Mouse (Mus musculus): Measurements from ENCODE around the gene Jak3. TPM values are rescaled to one million over a fixed set of nuclear protein-coding genes. Genes with fewer than 3 reads are reported as not detected.
"Not testable (repeated sequence)": the region's sequence is repeated elsewhere in the genome, so short reads cannot be mapped to it uniquely, and the experiment has no call there.

Gene Jak3
- polyA plus RNA-seq, 1 experiment from 2014 or later, result 3.3 TPM

GRCm38 (mm10) chr8:71728826-71729620 is 52.9 kb downstream of the Jak3 start:
- Histone ChIP-seq H3K27me3 (peaks cover 21% of the 10 kb centered on the region), H3K27ac (replicated peaks) (peak overlapping the region; percentile 70), H3K9ac (replicated peaks) (peak overlapping the region; percentile 45), H3K36me3 (no peaks in the 10 kb centered on the region), H3K4me1 (peaks cover 28% of the 10 kb centered on the region), H3K9me3 (no peaks in the 10 kb centered on the region), H3K4me3 (peak overlapping the region; percentile 35), H3K4me2 (replicated peaks) (peak overlapping the region; percentile 58)
- ATAC-seq (ENCODE audit: low FRiP score, low read depth), result peak; percentile 20; the same call in 1 of the 2 replicates
- 5% methylated on average over 16 of the region's 16 CpGs for WGBS

GRCm38 (mm10) chr8:71731652-71732230 is 55.6 kb downstream of the Jak3 start:
- ATAC-seq (ENCODE audit: low FRiP score, low read depth), result no peak
- 44% methylated on average over 3 of the region's 3 CpGs for WGBS
- Histone ChIP-seq H3K4me1 (peaks cover 14% of the 10 kb centered on the region), H3K4me2 (replicated peaks) (no peak overlapping the region), H3K9me3 (no peaks in the 10 kb centered on the region), H3K4me3 (no peak overlapping the region), H3K27ac (replicated peaks) (no peak overlapping the region), H3K9ac (replicated peaks) (no peak overlapping the region), H3K36me3 (no peaks in the 10 kb centered on the region), H3K27me3 (peaks cover 14% of the 10 kb centered on the region)

GRCm38 (mm10) chr8:71738316-71738715 is 62.2 kb downstream of the Jak3 start:
- H3K27ac ChIP-seq (replicated peaks); H3K9ac ChIP-seq (replicated peaks); H3K36me3 ChIP-seq; H3K4me1 ChIP-seq; H3K4me2 ChIP-seq (replicated peaks); H3K4me3 ChIP-seq; ATAC-seq (ENCODE audit: low FRiP score, low read depth); H3K9me3 ChIP-seq: not testable (repeated sequence)
- H3K27me3 ChIP-seq, result peaks cover 17% of the 10 kb centered on the region; the same call in 1 of the 2 replicates

Small RNAs within 50 kb of the gene (microRNA-seq; reads per million reads assigned to microRNA genes)
- gene Mir6769b, result 0.93 reads per million

Other genes starting within 250 kb of the Jak3 start
- gene Abhd8, start 212.6 kb upstream of the Jak3 start, polyA plus RNA-seq (2016; fragmentation: Nextera tagmentation; extraction: Ambion mirVana), result 109 and 111 TPM in 2 replicates
- 235 and 245 TPM in 2 replicates for gene Mrpl34, start 211.3 kb upstream of the Jak3 start, polyA plus RNA-seq (2016; fragmentation: Nextera tagmentation; extraction: Ambion mirVana)
- 145 and 152 TPM in 2 replicates for gene Dda1, start 207.1 kb upstream of the Jak3 start, polyA plus RNA-seq (2016; fragmentation: Nextera tagmentation; extraction: Ambion mirVana)
- gene Ano8, start 190.3 kb upstream of the Jak3 start, polyA plus RNA-seq (2016; fragmentation: Nextera tagmentation; extraction: Ambion mirVana), result 14.2 and 18.7 TPM in 2 replicates
- 15.5 and 18.3 TPM in 2 replicates for gene Gtpbp3, start 188.2 kb upstream of the Jak3 start, polyA plus RNA-seq (2016; fragmentation: Nextera tagmentation; extraction: Ambion mirVana)
- 26.9 and 29.5 TPM in 2 replicates for gene Plvap, start 164.5 kb upstream of the Jak3 start, polyA plus RNA-seq (2016; fragmentation: Nextera tagmentation; extraction: Ambion mirVana)
- 0.13 and 0.41 TPM in 2 replicates for gene Ccdc194, start 150.6 kb upstream of the Jak3 start, polyA plus RNA-seq (2016; fragmentation: Nextera tagmentation; extraction: Ambion mirVana)
- gene Bst2, start 138.8 kb upstream of the Jak3 start, polyA plus RNA-seq (2016; fragmentation: Nextera tagmentation; extraction: Ambion mirVana), result 13.1 and 14.5 TPM in 2 replicates
- gene Mvb12a, start 133.4 kb upstream of the Jak3 start, polyA plus RNA-seq (2016; fragmentation: Nextera tagmentation; extraction: Ambion mirVana), result 54.0 and 57.0 TPM in 2 replicates
- gene Tmem221, start 117.4 kb upstream of the Jak3 start, polyA plus RNA-seq (2016; fragmentation: Nextera tagmentation; extraction: Ambion mirVana), result 0.14 TPM in 2 replicates
- gene Nxnl1, start 109.7 kb upstream of the Jak3 start, polyA plus RNA-seq (2016; fragmentation: Nextera tagmentation; extraction: Ambion mirVana), result not detected in 2 replicates
- 38.4 and 44.4 TPM in 2 replicates for gene Slc27a1, start 107.4 kb upstream of the Jak3 start, polyA plus RNA-seq (2016; fragmentation: Nextera tagmentation; extraction: Ambion mirVana)
- gene Pgls, start 84.1 kb upstream of the Jak3 start, polyA plus RNA-seq (2016; fragmentation: Nextera tagmentation; extraction: Ambion mirVana), result 215 and 216 TPM in 2 replicates
- gene Fam129c, start 78.6 kb upstream of the Jak3 start, polyA plus RNA-seq (2016; fragmentation: Nextera tagmentation; extraction: Ambion mirVana), result 6.5 and 6.9 TPM in 2 replicates
- 52.1 and 56.2 TPM in 2 replicates for gene Colgalt1, start 65.3 kb upstream of the Jak3 start, polyA plus RNA-seq (2016; fragmentation: Nextera tagmentation; extraction: Ambion mirVana)
- 12.8 and 16.9 TPM in 2 replicates for gene Unc13a, start 4.5 kb upstream of the Jak3 start, polyA plus RNA-seq (2016; fragmentation: Nextera tagmentation; extraction: Ambion mirVana)
- not detected in 2 replicates for gene Insl3, start 12.9 kb downstream of the Jak3 start, polyA plus RNA-seq (2016; fragmentation: Nextera tagmentation; extraction: Ambion mirVana)
- 0.55 and 0.66 TPM in 2 replicates for gene B3gnt3, start 25.5 kb downstream of the Jak3 start, polyA plus RNA-seq (2016; fragmentation: Nextera tagmentation; extraction: Ambion mirVana)
- gene Fcho1, start 49.4 kb downstream of the Jak3 start, polyA plus RNA-seq (2016; fragmentation: Nextera tagmentation; extraction: Ambion mirVana), result 39.2 and 43.7 TPM in 2 replicates
- 8.6 and 8.8 TPM in 2 replicates for gene Zfp709, start 205.7 kb downstream of the Jak3 start, polyA plus RNA-seq (2016; fragmentation: Nextera tagmentation; extraction: Ambion mirVana)
- gene Zfp882, start 232.3 kb downstream of the Jak3 start, polyA plus RNA-seq (2016; fragmentation: Nextera tagmentation; extraction: Ambion mirVana), result 14.7 and 15.1 TPM in 2 replicates
- 37.5 and 40.6 TPM in 2 replicates for gene Zfp617, start 232.3 kb downstream of the Jak3 start, polyA plus RNA-seq (2016; fragmentation: Nextera tagmentation; extraction: Ambion mirVana)